Mouse (Mus musculus): ENCODE data around the gene Dusp7. TPM values are rescaled to one million over a fixed set of nuclear protein-coding genes. Genes with fewer than 3 reads are reported as not detected.

The Dusp7 gene
- total and polyA plus RNA-seq, 3 experiments = 5.5 to 12.2 TPM; not detected in 1

- TF ChIP-seq ELF1 (IDR thresholded peaks at IDR 0.05; ENCODE audit: low read depth, low read length) (no peak), CHD2 (IDR thresholded peaks at IDR 0.05; ENCODE audit: low read length) (no peak), HCFC1 (IDR thresholded peaks at IDR 0.05; ENCODE audit: low read depth, low read length) (no peak), MXI1 (IDR thresholded peaks at IDR 0.05; ENCODE audit: low read depth, low read length) (no peak), USF2 (IDR thresholded peaks at IDR 0.05; ENCODE audit: borderline replicate concordance in 1 of 2, insufficient read depth in 1 of 2, low read depth in 1 of 2, low read length in 2 of 2) (no peak), GABPA (IDR thresholded peaks at IDR 0.05; ENCODE audit: low read depth, low read length) (no peak), MAX (IDR thresholded peaks at IDR 0.05; ENCODE audit: low read length) (no peak), POLR2A (IDR thresholded peaks at IDR 0.05; ENCODE audit: control insufficient read depth in 1 of 2, insufficient read depth in 1 of 2, low read depth in 1 of 2, low read length in 2 of 2, poor library complexity in 1 of 2) (no peak), MAZ (IDR thresholded peaks at IDR 0.05; ENCODE audit: low read depth, low read length) (no peak), TAL1 (IDR thresholded peaks at IDR 0.05; ENCODE audit: low read length) (no peak), UBTF (IDR thresholded peaks at IDR 0.05; ENCODE audit: borderline replicate concordance, insufficient read depth, low read depth, low read length) (no peak)
- Histone ChIP-seq H3K27me3 (ENCODE audit: control insufficient read depth in 1 of 2, insufficient read depth in 2 of 2, low read length in 2 of 2) (no peaks in the 10 kb centered on the region), H3K9me3 (replicated peaks; ENCODE audit: insufficient read depth, low read length) (no peaks in the 10 kb centered on the region), H3K4me1 (ENCODE audit: control insufficient read depth in 1 of 2, insufficient read depth in 2 of 2, low read length in 2 of 2) (peaks cover 0 to 12% of the 10 kb centered on the region in 2 experiments; a peak in 2 of 4 replicates), H3K27ac (ENCODE audit: control insufficient read depth, low read depth, low read length) (no peak overlapping the region), H3K79me2 (ENCODE audit: control insufficient read depth, insufficient read depth, low read length, poor library complexity) (peaks cover 12% of the 10 kb centered on the region), H3K4me3 (ENCODE audit: control insufficient read depth in 1 of 2, insufficient read depth in 1 of 2, low read depth in 2 of 2, low read length in 2 of 2) (no peak overlapping the region), H3K9ac (ENCODE audit: control insufficient read depth, low read depth, low read length, poor library complexity, severe bottlenecking) (no peak overlapping the region), H3K36me3 (ENCODE audit: control insufficient read depth in 1 of 2, insufficient read depth in 2 of 2, low read length in 2 of 2) (peaks cover 0 to 4% of the 10 kb centered on the region in 2 experiments; a peak in 2 of 4 replicates)
- no peak for DNase-seq (ENCODE audit: low read depth, low spot score)
Observed at GRCm38 (mm10) chr9:106373973-106374372, 5.5 kb downstream of the Dusp7 start.

GRCm38 (mm10) chr9:106377247-106377646, 8.8 kb downstream of the Dusp7 start:
- Histone ChIP-seq H3K4me3 (ENCODE audit: control insufficient read depth in 1 of 2, insufficient read depth in 1 of 2, low read depth in 2 of 2, low read length in 2 of 2) (no peak overlapping the region), H3K9me3 (replicated peaks; ENCODE audit: insufficient read depth, low read length) (no peaks in the 10 kb centered on the region), H3K79me2 (ENCODE audit: control insufficient read depth, insufficient read depth, low read length, poor library complexity) (no peaks in the 10 kb centered on the region), H3K4me1 (ENCODE audit: control insufficient read depth in 1 of 2, insufficient read depth in 2 of 2, low read length in 2 of 2) (peaks cover 0 to 6% of the 10 kb centered on the region in 2 experiments; a peak in 1 of 4 replicates), H3K9ac (ENCODE audit: control insufficient read depth, low read depth, low read length, poor library complexity, severe bottlenecking) (no peak overlapping the region), H3K36me3 (ENCODE audit: control insufficient read depth in 1 of 2, insufficient read depth in 2 of 2, low read length in 2 of 2) (0 out of 4 replicates have a peak, but pooled peaks cover 0 to 2% of the 10 kb centered on the region in 2 experiments), H3K27me3 (ENCODE audit: control insufficient read depth in 1 of 2, insufficient read depth in 2 of 2, low read length in 2 of 2) (no peaks in the 10 kb centered on the region), H3K27ac (ENCODE audit: control insufficient read depth, low read depth, low read length) (no peak overlapping the region)
- no peak for TF ChIP-seq ELF1 (IDR thresholded peaks at IDR 0.05; ENCODE audit: low read depth, low read length)
- no peak for TF ChIP-seq USF2 (IDR thresholded peaks at IDR 0.05; ENCODE audit: borderline replicate concordance in 1 of 2, insufficient read depth in 1 of 2, low read depth in 1 of 2, low read length in 2 of 2)
- TF ChIP-seq BHLHE40 (IDR thresholded peaks at IDR 0.05; ENCODE audit: borderline replicate concordance, low read depth, low read length) = no peak
- TF ChIP-seq MEF2A (IDR thresholded peaks at IDR 0.05; ENCODE audit: extremely low read depth, insufficient replicate concordance, low read depth, low read length, poor library complexity, severe bottlenecking) = no peak
- TF ChIP-seq MAX (IDR thresholded peaks at IDR 0.05; ENCODE audit: low read length) = no peak
- TF ChIP-seq MXI1 (IDR thresholded peaks at IDR 0.05; ENCODE audit: low read depth, low read length) = no peak
- TF ChIP-seq RAD21 (IDR thresholded peaks at IDR 0.05; ENCODE audit: low read depth, low read length) = no peak
- no peak for TF ChIP-seq E2F4 (IDR thresholded peaks at IDR 0.05; ENCODE audit: borderline replicate concordance, low read depth, low read length)
- no peak for TF ChIP-seq POLR2AphosphoS2 (IDR thresholded peaks at IDR 0.05; ENCODE audit: low read length)
- no peak for TF ChIP-seq MYB (IDR thresholded peaks at IDR 0.05; ENCODE audit: low read depth, low read length)
- TF ChIP-seq TCF12 (IDR thresholded peaks at IDR 0.05; ENCODE audit: low read depth, low read length) = no peak
- no peak for TF ChIP-seq MAZ (IDR thresholded peaks at IDR 0.05; ENCODE audit: low read depth, low read length)
- no peak for TF ChIP-seq POLR2A (IDR thresholded peaks at IDR 0.05; ENCODE audit: control insufficient read depth in 1 of 2, insufficient read depth in 1 of 2, low read depth in 1 of 2, low read length in 2 of 2, poor library complexity in 1 of 2)
- no peak for TF ChIP-seq JUND (IDR thresholded peaks at IDR 0.05; ENCODE audit: low read depth, low read length)
- no peak for DNase-seq (ENCODE audit: low read depth, low spot score)
